Mouse (Mus musculus) lung, postnatal 25 days (tissue): Measurements from ENCODE around the gene Zg16.

Source experiments
- DNase-seq: peaks from one replicate; pipeline ENCODE4 v3.0.0; 2022; ENCODE audit warnings: low spot score

The Zg16 gene

DNA sequence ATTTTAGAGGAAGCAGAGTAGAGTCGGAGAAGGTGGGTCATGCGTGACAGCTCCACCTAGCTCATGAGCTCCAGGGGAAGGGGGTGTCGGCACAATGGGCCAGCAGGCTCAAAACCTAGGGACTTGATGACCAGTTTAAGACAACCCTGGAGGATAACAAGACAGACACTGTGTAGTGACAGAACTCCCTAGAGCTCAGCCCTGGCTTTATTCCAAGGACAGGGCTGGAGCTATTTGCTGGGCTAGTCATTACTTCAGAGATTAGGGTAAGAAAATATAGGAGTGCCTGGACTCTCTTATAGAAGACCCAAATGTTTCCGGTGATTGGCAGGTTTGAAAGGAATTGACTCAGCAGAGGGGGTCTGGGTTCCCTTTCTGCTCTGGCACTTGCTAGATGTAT is 13.9 kb downstream of the Zg16 start:
- DNase-seq: no peak

DNA sequence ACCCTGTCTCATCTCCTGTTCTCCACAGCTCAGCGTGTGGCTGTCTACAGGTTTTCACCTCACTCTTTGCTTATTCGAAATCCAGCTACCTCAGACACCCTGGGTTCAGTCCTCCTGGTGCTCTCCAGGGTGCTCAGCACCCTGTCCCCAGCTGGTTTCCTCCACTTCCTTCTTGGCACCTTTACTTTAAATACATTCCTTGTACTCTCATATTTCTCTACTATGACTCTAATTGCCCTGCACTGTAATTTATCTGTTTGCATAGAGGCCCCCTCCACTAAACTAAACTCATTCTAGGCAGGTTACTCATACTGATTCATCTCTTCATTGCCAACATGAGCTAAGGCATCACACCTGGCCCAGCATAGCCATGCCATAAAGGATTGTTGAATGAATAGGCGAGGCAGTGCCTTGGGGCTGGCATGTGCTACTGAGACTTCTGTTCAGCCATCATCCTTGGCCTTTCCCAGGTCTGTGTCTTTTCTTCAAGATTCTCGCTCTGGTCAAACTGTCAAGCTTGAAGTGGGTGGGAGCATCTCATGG is 16.2 kb downstream of the Zg16 start:
- DNase-seq: no peak

DNA sequence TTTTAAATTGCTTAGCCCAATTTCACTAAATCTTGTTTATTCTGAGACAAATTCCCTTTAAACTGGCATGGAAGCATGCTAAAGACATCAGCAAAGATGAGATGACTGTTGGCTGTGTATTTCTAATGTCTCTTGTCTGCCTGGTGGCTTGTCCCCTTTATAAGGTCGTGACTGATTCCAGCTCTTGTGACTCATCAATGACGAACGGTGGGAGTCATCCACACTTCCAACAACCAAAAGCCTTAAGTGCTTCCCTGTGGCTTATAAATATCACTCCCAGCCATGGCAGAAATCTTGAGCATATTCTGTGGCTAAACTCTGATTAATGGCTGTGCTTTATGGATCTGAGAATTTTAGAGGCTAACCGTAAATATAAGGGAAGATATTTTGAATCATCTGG is 20.8 kb downstream of the Zg16 start:
- no peak for DNase-seq

DNA sequence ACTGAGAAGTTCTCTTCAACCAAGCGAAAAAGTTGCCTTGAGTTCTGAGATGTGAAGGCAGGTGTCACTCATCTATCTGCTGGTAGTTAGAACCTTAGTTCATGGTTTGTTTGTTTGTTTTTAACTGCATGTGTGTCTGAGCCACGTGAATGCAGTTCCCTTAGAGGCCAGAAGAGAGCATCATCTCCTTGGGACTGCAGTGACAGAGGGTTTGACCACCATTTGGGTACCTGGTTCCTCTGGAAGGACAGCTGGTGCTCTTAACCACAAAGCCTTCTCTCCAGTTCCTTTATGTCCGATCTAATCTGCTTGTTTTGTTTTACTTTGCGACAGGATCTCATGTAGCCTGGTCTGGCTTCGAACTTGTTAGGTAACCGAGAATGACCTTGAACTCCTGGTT is 21.6 kb downstream of the Zg16 start:
- no peak for DNase-seq

DNA sequence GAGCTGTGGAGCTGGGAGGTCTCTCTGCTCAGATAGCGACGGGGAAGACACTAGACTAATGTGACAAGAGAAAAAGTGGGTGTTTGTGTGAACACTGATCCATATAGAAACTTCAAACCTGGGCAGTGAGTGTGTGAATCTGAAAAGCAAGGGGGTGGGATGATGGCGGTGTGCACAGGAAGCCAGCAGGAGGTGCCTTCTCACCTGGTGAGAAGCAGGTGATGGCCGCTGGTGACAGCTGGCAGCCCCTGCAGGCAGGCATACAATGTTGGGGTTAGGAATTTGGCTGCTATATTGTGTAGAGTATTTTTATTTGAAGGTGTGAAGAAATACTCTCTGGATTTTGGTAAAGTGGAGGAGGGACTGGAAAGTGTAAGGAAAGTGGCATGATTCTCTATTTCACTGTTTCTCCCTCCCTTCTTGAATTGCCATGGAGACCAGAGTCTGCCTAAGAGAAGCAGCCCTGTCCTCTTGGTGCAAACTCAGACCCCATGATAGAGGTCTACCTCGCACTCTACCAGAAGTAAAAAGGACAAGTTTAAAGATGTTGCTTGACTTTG is 32.0 kb downstream of the Zg16 start:
- no peak for DNase-seq

DNA sequence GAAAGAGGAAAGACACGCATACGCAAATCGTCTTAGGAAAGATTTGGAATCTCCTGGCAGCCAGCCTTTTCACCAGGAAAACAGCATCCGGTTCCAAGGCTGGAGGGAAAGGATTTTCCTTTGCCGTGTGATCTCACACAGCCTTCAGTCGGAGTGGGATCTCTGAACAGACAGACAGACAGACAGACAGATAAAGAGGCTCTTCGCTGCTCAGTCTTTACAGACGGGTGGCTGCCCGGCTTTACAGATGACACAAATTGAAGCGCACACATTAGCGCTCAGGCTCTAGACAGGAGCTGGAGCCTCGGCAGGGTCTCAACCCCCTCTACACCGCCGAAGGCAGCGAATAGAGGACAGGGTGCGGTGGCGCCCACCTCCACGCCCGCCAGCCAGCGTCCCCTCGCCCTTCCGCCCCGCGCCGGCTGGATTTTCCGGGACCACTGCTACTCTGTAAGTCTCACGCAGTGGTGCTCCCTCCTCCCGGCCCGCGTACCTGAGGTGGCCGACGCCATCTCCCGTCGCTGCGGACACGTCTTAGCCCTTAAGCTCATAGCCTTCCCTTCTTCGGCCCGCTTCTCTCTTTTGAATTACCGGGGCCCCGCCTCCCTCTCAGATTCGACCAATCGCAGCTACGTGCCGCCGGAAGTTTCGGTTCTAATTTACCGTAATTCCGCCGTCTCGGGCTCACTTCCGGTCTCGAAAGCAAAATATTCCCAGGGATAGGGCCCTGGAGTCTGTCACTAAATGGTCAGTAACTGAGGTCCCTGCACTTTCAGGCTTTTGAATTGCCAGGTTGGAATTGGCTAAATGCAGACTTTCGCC is 45.1 kb downstream of the Zg16 start, which contains the start of gene Kif22:
Kif22 (minus strand) TSS at position 621 of the 822 bp plus-strand sequence.
- DNase-seq: peak; percentile 92

DNA sequence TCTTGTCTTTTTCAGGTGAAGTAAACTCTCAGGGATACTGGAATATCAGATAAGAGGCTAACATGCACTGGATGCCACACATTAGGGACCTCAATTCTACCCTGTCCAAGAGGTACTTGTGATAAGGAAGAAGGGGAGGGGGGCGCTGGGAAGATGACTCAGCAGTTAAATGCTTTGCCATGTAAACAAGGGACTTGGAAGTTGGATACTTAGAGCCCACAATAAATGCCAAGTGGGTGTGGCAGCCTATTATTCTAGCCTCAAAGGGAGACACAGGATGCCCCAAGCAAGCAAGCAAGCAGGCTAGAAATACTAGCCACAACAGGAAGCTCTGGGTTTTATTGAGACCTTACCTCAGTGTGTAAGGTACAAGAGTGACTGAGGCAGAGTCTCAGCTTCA is 55.9 kb downstream of the Zg16 start:
- DNase-seq: no peak

DNA sequence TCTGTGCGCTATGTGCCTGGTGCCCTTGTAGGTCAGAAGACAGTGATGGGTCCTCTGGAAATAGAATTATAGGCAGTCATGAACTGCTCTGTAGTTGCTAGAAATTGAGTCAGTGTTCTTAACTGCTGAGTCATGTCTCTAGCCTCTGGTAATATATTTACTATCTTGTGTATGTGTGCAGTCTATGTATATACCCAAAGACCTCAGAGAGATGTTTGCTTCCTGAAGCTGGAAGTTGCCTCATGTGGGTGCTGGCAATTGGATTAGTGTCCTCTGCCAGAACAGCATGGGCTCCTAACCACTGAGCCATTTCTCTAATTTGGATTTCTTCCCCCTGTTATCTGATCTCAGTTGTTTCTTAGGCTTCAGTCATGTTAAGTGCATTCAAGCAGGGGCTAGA is 57.0 kb downstream of the Zg16 start:
- DNase-seq: no peak

DNA sequence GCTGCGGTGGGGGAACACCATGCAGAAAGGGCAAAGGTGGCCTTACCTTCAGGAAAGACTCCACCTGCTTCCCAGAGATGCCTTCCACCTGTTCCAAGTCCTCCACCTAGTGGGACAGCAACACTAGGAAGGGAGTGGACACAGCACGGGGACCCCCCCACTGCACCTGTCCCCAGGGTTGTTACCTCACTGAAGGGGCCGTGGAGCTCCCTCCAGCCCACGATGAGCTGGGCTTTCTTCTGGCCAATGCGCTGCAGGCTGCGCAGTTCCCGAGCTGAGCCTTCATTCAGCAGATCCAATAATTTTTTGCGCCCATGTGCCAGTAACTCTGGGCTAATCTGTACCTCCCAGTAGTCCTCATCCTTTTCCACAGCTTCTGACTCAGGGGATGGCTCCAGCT is 59.2 kb downstream of the Zg16 start:
- DNase-seq: no peak

DNA sequence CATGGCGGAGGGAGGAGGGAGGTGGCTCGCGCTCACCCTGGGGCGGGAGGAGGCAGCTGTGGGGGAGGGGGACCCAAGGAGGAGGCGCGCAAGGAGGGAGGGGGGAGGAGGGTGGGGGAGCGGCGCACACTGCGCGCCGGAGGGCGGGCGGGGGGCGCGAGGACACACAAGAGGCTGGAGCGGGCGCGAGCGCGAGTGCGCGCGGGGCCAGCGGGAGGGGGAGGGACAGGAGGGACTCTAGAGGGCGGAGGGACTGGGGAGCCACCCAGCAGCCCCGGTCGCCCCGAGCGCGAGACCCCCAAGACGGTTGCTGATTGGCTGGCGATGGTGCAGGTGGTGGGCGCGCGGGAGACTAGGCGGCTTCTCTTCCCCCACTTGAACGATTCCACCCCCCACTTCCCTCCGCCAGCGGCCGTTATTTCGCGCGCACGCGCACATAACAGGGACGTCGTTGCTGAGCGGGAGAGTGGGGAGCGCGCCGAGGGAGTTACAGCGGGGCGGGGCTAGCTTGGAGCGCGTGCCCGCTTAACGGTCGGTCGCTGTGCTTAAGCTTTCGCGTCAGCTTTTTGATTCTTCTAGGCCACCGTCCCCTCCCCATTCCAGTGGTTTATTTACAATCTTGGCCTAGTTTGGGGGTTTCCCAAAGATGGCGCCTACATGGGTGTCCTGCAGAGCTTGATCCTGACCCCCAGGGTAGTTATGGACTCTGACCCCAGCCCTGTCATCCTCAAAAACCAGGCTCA is 60.0 kb downstream of the Zg16 start, which contains the start of gene Maz:
Maz (minus strand) TSS at position 54 of the 743 bp plus-strand sequence.
- peak; percentile 99 for DNase-seq

DNA sequence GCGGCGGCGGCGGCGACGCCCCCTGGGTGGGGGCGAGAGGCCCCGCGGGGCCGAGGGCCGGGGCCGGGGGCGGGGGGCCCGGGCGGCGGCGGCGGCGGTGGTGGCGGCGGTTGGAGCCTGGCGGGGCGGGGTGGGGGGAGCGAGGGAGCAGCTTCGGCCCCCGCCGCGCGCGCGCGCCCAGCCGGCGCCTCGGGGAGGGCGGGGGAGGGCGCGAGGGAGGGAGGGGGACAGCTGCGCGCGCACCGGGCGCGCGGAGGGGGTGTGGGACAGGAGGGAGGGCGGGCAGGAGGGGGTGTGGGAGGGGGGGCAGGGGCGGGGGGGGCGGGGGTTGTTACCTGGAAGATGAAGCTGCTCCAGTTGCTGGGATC is 60.5 kb downstream of the Zg16 start:
- DNase-seq: no peak

DNA sequence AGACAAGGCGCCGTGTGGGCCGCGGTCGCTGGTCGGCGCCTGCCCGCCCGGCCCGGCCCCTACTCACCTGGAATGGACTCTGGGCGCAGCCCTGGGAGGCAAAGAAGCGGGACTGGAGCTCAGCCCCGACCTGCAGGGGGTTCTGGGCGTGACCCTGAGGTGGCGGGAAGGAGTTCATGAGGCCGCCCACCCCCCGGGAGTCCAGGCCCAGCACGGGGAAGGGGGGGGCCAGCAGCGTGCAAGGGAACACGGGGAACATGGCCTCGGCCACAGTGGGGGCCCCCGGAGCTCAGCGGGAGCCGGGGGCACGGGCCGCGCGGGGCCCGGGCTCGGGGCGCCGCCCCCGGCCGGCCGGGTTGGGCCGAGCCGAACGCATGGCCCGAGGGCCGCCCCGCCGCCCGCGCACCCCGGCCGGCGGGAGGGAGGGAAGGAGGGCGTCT is 60.9 kb downstream of the Zg16 start:
- peak; percentile 51 for DNase-seq

DNA sequence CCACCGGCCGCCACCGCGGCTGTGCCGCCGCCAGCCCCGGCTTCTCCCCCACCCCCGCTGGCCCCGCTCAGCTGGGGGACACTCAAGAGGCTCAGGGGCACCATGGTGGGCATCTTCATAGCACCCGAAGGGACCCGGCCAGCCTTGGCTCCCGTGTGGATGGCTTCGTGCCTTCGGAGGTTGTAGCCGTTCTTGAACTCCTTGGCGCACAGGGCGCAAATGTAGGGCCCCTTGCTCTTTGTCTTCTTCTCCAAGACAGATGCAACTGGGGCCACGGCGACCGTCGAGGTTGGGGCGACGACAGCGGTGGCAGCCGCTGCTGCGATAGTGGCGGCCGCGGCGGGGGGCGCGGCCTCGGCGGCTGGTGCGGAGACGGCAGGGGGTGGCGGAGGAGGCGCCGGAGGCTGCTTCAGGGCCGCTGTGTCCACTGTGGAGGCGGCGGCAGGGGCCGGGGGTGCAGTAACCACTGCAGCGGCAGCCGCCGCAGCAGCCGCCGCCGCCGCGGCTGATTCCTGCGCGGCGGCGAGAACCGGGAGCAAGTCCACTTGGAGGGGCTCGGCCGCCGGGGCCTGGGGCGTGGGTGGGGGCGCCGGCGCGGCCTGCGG is 61.5 kb downstream of the Zg16 start:
- no peak for DNase-seq

DNA sequence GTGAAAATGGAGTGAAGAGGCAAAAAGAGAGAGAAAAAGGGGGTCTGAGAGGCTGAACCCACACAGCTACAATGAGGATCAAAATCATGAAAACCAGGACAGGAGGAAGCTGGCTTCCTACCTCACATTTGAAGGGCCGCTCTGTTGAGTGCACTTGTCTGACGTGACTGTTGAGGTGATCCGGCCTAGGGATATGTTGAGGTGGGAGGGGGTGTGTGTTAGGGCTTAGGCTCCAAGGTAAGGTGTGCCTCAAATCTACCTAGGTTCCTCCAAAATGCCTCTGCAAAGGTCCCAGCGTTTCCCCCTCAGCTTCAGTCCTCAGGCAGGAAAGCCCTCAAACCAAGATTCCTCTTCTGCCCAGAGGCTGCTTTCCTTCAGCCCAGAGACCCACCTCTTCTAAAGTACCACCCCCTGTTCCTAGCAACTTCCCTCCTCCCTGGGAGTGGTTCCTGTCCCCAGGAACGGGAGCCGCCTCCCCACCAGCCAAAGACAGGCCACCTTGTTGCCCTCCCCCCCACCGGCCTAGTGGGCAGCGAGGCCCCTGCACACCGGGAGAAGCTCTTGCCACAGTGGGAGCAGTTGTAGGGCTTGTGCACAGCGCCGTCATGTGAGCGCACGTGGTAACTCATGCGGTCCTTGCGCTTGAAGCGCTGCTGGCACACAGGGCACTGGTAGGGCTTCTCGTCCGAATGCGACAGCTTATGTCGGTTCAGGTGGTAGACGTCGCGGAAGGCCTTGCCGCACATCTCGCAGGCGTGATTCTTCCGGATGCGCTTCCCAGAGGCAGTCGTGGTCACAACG is 62.2 kb downstream of the Zg16 start:
- DNase-seq: peak; percentile 85

DNA sequence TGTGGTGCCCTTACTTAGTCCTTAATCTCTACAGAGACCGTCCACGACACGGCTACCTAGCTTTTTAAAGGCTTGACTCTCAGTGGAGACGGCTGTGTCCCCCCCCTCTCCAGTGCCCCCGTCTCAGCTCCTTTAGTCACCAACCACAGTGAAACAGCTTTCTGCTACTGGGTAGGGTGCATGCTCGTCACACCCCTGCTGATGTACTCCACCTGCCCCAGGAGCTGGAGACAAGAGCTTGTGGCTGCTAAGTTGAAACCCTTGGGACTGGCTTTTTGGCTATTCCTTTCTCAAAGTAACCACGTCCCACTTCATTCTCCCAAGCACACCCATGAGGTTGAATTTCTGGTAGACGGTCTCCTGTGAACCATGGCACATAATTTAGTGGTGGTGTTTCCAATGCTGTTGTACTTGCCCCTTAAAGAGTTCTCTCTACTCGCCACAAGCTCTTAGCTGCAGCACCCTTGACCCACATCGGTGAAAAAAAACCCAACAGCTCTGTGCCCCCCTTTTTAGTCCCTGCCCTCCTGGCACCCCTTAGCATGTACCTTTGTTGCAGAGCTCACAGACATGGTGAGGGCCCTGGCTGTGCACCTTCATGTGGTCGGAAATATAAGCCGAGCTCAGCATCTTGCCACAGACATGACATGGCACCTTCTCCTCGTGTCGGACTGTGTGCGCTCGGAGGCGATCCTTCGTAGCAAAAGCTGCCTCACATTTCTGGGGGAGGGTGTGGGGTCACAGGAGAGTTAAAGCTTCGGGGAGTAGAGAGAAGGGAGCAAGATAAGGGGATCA is 63.0 kb downstream of the Zg16 start:
- DNase-seq: no peak

DNA sequence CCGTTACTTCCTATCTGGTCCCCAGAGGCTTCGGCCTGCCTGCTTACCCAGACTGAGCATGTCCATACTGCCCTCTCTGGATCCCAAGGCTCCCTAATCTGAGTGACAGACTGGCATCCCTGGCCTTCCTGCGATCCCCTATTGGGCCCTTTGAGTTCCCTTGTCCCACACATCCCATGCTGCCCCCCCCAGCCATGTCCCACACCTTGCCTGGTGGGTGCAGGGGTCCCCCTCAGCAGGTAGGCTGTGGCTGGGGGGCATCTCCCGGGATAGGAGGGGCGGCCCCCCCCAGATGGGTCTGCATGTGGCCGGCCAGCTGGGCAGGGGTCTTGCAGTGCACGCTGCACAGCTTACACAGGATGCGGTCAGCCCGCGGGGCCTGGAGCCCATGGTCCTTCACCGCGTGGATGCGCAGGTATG is 63.8 kb downstream of the Zg16 start:
- no peak for DNase-seq

DNA sequence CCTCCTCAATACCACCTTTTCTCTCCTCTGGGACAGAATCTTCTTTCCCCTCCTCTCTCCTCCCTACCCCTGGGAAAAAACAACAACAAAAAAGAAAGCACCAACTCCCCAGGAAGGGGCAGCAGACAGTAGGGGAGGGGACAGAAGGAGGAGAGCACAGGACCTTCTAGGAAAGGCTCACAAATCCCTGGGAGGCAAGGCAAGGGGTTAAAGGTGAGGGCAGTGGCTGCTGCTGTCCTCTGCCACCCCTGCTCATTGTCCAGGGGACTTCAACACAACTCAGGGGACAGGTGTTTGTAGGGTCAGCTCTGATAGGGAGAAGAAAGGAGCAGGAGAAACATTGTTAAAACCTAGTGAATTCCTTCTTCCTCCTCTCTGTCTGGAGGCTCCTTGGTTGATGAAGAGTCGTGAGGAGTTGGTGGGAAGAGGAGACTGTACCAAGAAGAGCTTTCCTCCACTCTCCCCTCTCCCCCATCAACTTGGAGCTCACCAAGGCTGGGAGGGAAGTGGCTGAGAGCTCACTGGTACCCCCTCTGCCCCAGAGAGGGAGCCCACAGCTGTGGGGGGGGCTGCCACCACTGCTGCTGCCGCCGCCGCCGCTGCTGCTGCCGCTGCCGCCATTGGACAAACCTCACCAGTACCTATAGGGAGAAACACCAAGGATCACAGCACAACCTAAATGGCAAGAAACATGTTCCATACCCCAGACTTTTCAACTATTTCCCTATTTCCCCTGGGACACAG is 64.4 kb downstream of the Zg16 start:
- DNase-seq: no peak

DNA sequence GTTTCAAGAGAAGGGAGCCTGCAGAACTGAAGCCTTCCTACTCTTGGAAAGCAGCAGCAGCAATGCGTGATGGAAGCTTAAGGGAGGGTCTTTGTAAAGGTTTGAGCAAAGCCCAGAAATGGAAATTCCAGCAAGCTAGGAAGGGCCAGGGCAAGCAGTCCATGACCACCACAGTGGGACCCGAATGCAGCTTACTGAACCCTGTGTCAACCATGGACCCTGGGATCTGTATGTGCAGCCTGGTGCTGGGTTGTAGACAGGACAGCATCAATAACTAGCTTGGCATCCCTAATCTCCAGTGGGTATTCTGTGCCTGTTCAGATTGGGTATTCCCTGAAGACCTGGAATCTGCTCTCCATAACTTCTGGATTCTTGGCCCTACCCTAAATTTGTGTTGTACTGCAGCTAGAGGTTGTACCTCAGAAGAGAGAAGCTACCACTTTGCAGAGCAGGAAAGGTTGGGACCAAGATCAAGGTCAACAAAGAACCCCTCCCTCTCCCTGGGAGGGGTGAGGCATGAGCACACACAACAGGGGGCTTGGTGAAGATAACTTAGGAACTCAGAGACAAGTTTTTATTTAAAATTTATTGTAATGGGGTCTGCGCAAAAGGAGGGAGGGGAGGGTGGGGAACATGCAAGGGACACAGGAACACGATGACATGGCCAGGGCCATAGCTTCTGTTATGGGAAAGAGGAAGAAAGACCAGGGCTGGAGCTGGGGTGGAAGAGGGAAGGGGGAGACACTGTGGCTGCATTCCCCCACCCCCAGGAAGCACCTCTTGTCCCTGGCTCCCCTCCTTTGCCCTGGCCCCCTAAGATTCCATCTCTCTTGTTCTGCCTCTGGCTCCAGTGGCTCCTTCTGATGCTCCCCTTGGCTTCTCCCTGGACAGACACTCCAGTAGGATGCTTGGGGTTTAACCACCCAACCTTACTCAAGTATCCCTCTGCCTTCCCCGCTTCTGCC is 65.3 kb downstream of the Zg16 start:
- DNase-seq: no peak
